Mouse (Mus musculus) midbrain, postnatal 0 days (tissue): Measurements from ENCODE around the gene Hacl1. TPM values are rescaled to one million over a fixed set of nuclear protein-coding genes. Genes with fewer than 3 reads are reported as not detected.

Source experiments
- ATAC-seq: fragments of 200-750 bp; cut with Nextera tagmentation; 2 replicates; pipeline ENCODE4 v1.8.0; 2017; ENCODE audit warnings: moderate number of reproducible peaks, mild to moderate bottlenecking, moderate TSS enrichment, moderate library complexity; ENCODE audit not compliant: low FRiP score
- DNase-seq: peaks from one replicate; pipeline ENCODE4 v3.0.0-alpha.2; 2015; ENCODE audit warnings: low spot score
- H3K27ac ChIP-seq: fragments of 300-500 bp; sonication (generic); 2 replicates; pipeline ENCODE4 v1.5.1; 2014; ENCODE audit warnings: low read depth, mild to moderate bottlenecking, low read length, mixed read lengths
- H3K27me3 ChIP-seq: fragments of 300-500 bp; sonication (generic); 2 replicates; pipeline ENCODE4 v1.6.1; 2014; ENCODE audit warnings: low read length, control low read depth, mixed read lengths; ENCODE audit not compliant: insufficient read depth
- H3K36me3 ChIP-seq: fragments of 300-500 bp; sonication (generic); 2 replicates; pipeline ENCODE4 v1.6.1; 2014; ENCODE audit warnings: low read length, control low read depth, mixed read lengths; ENCODE audit not compliant: insufficient read depth
- H3K4me1 ChIP-seq: fragments of 300-500 bp; sonication (generic); 2 replicates; pipeline ENCODE4 v1.6.1; 2014; ENCODE audit warnings: mild to moderate bottlenecking, control low read depth, antibody characterized with exemption, low read length, mixed read lengths; ENCODE audit not compliant: insufficient read depth
- H3K4me2 ChIP-seq: fragments of 300-500 bp; sonication (generic); 2 replicates; pipeline ENCODE4 v1.6.1; 2014; ENCODE audit warnings: low read depth, mild to moderate bottlenecking, low read length, mixed read lengths; ENCODE audit not compliant: poor library complexity, severe bottlenecking
- H3K4me3 ChIP-seq: fragments of 300-500 bp; sonication (generic); 2 replicates; pipeline ENCODE4 v1.5.1; 2014; ENCODE audit warnings: low read depth, mild to moderate bottlenecking, low read length, moderate library complexity
- H3K9ac ChIP-seq: fragments of 300-500 bp; sonication (generic); replicated peaks from 2 replicates; pipeline ENCODE4 v1.6.1; 2014; ENCODE audit warnings: mild to moderate bottlenecking, low read length, moderate library complexity, mixed read lengths; ENCODE audit not compliant: poor library complexity, severe bottlenecking
- H3K9me3 ChIP-seq: fragments of 300-500 bp; sonication (generic); 2 replicates; pipeline ENCODE4 v1.6.1; 2016; ENCODE audit warnings: low read length, control low read depth
- CTCF ChIP-seq: IDR thresholded peaks from 2 replicates; pipeline ENCODE4 v1.5.1; 2016; ENCODE audit warnings: antibody characterized with exemption, mild to moderate bottlenecking
- WGBS: fragments of 180-500 bp; shearing (Covaris S2); extraction: QIAGEN DNeasy Blood & Tissue Kit; methylation state at CpG from one replicate; pipeline ENCODE4 v1.1.7; 2014; 5-methylcytosine and 5-hydroxymethylcytosine counted together
- polyA plus RNA-seq: library from polyadenylated mRNA; unstranded; fragments of >200 nt; fragmentation: Nextera tagmentation; extraction: Ambion mirVana; gene quantifications from 2 replicates; pipeline ENCODE4 v1.2.1, GENCODE M21; 2015
- total RNA-seq: library from RNA; depleted of rRNA; stranded (reverse); fragments of >200 nt; gene quantifications from 2 replicates; pipeline ENCODE4 v1.2.3, GENCODE M21; 2014

Hacl1 gene
- total and polyA plus RNA-seq, 2 experiments from 2014 or later: 6.8 to 8.4 TPM

DNA sequence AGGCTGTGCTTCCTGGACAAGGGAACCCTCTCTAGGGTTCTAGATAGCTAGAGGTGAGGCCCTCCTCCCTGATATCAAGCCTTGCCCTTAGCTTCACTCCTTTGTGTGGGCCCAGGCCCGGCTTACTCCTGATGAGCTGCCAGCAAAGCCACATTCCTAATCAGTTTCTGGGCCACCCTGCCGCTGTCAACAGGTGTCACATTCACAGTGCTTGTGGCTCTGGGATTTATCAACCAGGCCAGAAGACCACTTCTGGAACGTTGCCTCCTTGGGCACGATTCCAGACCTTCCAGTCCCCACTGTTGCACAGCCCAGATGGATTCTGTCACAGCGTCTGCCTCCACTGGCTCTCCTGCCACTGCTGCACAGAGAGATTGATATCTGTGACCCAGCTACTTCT, 80.2 kb downstream of the Hacl1 start:
- H3K4me1 ChIP-seq: no peaks in the 10 kb centered on the region
- no peak overlapping the region for H3K4me3 ChIP-seq
- no peak overlapping the region for H3K9ac ChIP-seq
- WGBS: 55% methylated on average over 5 of the region's 5 CpGs
- peak; percentile 57 for DNase-seq
- H3K27ac ChIP-seq: no peak overlapping the region
- no peaks in the 10 kb centered on the region for H3K27me3 ChIP-seq
- no peak for TF ChIP-seq CTCF
- H3K36me3 ChIP-seq: no peaks in the 10 kb centered on the region
- ATAC-seq: no peak
- no peak overlapping the region for H3K4me2 ChIP-seq
- H3K9me3 ChIP-seq: no peaks in the 10 kb centered on the region

DNA sequence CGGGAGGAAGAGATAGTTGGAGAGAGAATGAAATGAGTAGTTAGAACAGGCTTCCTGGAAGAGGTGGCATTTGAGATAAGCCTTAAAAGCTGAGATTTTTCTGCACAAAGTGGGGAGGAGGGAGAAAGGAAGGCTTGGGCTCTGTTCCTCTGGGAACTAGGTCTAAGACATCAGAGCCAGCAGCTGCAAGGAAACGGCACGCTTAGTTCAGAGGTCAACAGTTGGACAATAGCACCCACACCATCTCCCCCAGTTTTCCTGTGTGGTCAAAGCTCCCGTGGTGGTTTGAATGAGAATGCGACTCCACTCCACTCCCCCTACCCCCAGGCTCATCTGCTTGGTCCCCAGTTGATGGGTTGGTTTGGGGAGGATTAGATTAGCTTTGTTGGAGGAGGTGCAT, 81.9 kb downstream of the Hacl1 start:
- H3K4me1 ChIP-seq: no peaks in the 10 kb centered on the region
- ATAC-seq (no peak), DNase-seq (no peak)
- TF ChIP-seq CTCF: no peak
- no peak overlapping the region for H3K9ac ChIP-seq
- H3K9me3 ChIP-seq: no peaks in the 10 kb centered on the region
- no peak overlapping the region for H3K27ac ChIP-seq
- H3K4me2 ChIP-seq: no peak overlapping the region
- no peaks in the 10 kb centered on the region for H3K27me3 ChIP-seq
- H3K36me3 ChIP-seq: no peaks in the 10 kb centered on the region
- H3K4me3 ChIP-seq: no peak overlapping the region
- WGBS: 63% methylated on average over 5 of the region's 5 CpGs

DNA sequence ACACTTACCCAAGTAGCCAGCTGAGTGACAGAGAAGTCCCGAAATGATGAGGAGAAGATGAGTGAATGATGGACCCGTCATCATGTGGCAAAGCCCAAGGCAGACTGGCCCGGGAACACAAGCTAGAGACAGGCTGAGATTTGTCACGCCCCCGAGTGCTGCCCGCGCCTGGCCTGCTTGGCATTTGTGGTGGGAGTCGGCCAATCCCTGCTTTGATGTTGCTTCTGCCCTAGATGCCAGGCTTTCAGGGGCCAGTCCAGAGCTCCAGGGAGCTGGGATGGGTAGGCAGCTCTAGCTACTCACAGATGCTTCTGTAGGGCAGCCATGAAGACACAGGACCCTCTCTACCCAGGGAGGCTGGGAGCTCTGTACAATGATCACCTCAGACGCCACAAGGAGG, 83.3 kb downstream of the Hacl1 start:
- Histone ChIP-seq H3K27me3 (no peaks in the 10 kb centered on the region), H3K4me1 (no peaks in the 10 kb centered on the region), H3K9me3 (no peaks in the 10 kb centered on the region), H3K9ac (no peak overlapping the region), H3K27ac (no peak overlapping the region), H3K4me2 (no peak overlapping the region), H3K36me3 (no peaks in the 10 kb centered on the region), H3K4me3 (no peak overlapping the region)
- ATAC-seq (no peak), DNase-seq (no peak)
- WGBS: 69% methylated on average over 9 of the region's 9 CpGs
- no peak for TF ChIP-seq CTCF

- Histone ChIP-seq H3K27ac (no peak overlapping the region), H3K27me3 (no peaks in the 10 kb centered on the region), H3K4me2 (no peak overlapping the region), H3K36me3 (no peaks in the 10 kb centered on the region), H3K4me3 (no peak overlapping the region), H3K9me3 (no peaks in the 10 kb centered on the region), H3K9ac (no peak overlapping the region), H3K4me1 (no peaks in the 10 kb centered on the region)
- ATAC-seq (no peak), DNase-seq (no peak)
- 83% methylated on average over 8 of the region's 8 CpGs for WGBS
- TF ChIP-seq CTCF: no peak
These were observed 83.8 kb downstream of the Hacl1 start for GRCm38 (mm10) chr14:31557273-31557672.

DNA sequence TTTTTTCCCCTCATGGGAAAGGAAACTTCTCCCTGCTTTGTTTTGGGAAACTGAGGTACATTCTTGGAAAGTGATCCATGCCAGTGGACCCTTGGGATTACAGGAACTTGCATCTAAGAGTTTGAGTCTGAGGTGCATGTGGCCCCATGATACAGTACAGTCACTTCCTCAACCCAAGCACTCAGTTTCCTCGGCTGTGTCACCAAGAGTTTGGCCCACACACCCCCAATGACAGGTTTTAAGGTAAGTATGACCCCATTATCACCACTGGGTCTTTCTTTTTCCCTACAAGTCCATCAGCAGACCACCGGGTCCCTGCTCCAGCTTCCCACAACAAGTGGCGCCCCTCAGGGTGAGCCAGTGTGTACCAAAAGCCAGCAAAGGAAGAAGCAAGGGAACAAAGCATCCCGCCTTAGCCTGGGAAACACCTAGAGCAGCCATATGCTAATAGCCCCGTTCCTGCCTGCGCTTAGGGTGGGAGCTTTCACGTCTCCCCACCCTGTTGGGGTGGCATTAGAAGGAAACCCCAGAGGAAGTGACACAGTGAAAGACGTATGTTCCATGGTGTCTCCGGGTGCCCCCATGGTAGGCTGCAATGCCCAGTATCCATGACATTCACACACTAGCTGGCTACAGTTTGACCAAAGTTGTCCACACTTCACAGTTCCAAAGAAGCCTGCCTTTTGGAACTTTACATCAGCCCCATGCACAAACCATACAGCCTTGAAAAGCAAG, 84.4 kb downstream of the Hacl1 start:
- 85% methylated on average over 9 of the region's 9 CpGs for WGBS
- TF ChIP-seq CTCF: no peak

DNA sequence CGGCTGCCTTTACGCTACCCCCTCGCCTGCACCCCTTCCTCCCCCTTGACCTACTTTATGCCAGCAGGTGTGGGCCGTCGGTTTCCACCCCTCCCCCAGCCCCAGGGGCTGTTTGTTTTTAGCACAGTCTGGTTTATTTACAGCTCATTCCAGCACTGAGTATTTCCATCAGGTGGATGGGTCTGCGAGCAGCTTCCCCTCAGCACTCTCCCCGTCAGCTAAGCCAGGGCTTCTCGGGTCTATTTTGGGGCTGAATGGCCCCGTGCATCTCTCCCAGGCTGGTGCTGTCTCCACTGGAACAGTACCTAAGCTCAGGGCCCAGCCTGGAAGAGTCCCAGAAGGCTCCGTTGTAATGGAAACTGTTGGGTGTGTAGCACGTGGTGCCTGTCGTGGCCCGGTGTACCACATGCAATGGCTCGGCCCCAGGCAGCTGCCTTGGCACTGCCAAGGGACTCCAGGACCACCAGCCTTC, 85.1 kb downstream of the Hacl1 start:
- H3K9me3 ChIP-seq: no peaks in the 10 kb centered on the region
- WGBS: 75% methylated on average over 14 of the region's 14 CpGs
- no peak for TF ChIP-seq CTCF
- H3K4me2 ChIP-seq: no peak overlapping the region
- ATAC-seq: no peak
- no peaks in the 10 kb centered on the region for H3K36me3 ChIP-seq
- H3K27me3 ChIP-seq: no peaks in the 10 kb centered on the region
- no peak overlapping the region for H3K27ac ChIP-seq
- H3K4me1 ChIP-seq: no peaks in the 10 kb centered on the region
- no peak overlapping the region for H3K4me3 ChIP-seq
- H3K9ac ChIP-seq: no peak overlapping the region
- DNase-seq: no peak

More for the DNA sequence above, 84.4 kb downstream of the Hacl1 start:
- Histone ChIP-seq H3K27ac (no peak overlapping the region), H3K4me2 (no peak overlapping the region), H3K9me3 (no peaks in the 10 kb centered on the region), H3K27me3 (no peaks in the 10 kb centered on the region), H3K36me3 (no peaks in the 10 kb centered on the region), H3K4me1 (no peaks in the 10 kb centered on the region), H3K4me3 (no peak overlapping the region), H3K9ac (no peak overlapping the region)
- DNase-seq (no peak), ATAC-seq (no peak)
